Mouse (Mus musculus) brain, embryonic 14.5 days (tissue): ENCODE measurements around the gene Dnmt3a.

ENCODE experiments used
- CTCF ChIP-seq: fragments of 200-500 bp; IDR thresholded peaks from 2 replicates; pipeline ENCODE4 v1.5.1; 2012; ENCODE audit warnings: inconsistent platforms, mild to moderate bottlenecking, moderate library complexity, borderline replicate concordance; ENCODE audit not compliant: insufficient read depth, insufficient read length; ENCODE audit errors: extremely low read depth
- POLR2A ChIP-seq: fragments of 200-500 bp; IDR thresholded peaks from 2 replicates; pipeline ENCODE4 v1.6.1; 2012; ENCODE audit warnings: mild to moderate bottlenecking, inconsistent platforms, borderline replicate concordance; ENCODE audit not compliant: poor library complexity, insufficient read depth, insufficient read length, severe bottlenecking; ENCODE audit errors: extremely low read depth

DNA sequence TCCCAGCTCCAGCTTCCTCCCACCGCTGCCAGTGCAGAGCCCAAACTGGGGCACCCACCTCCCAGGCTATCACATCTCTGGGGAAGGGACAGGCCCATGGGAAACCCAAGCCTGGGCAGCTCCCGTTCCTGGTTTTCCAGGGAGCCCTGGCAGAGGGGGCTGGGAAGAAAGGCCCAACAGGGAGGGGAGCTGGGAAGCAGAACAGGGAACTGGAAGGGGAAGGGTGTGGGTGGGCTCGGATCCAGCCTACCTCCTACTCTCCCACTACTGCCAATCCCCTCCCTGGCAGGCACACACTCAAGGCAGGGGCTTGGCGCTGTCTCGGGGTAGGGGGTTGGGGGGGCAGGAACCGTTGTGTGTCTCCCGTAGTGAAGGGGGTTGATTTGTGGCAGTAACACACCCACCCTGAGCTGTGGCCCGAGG lies 28.1 kb downstream of the Dnmt3a start:
- no peak for TF ChIP-seq POLR2A
- no peak for TF ChIP-seq CTCF
